Mouse (Mus musculus) G1E (cell line): ENCODE data around the gene Rps5. TPM values are rescaled to one million over a fixed set of nuclear protein-coding genes. Genes with fewer than 3 reads are reported as not detected.
"Not testable (repeated sequence)": the region's sequence is repeated elsewhere in the genome, so short reads cannot be mapped to it uniquely, and the experiment has no call there.

ENCODE experiments used
- ATAC-seq: 2 replicates; pipeline ENCODE4 v1.8.0; 2016; ENCODE audit warnings: mild to moderate bottlenecking; ENCODE audit not compliant: insufficient number of reproducible peaks, poor library complexity, low FRiP score, severe bottlenecking; ENCODE audit errors: extremely low read depth
- DNase-seq: peaks from one replicate; pipeline ENCODE4 v3.0.0; 2012; ENCODE audit warnings: low spot score
- H3K27me3 ChIP-seq: 2 replicates; pipeline ENCODE4 v1.6.1; 2012; ENCODE audit warnings: mild to moderate bottlenecking, low read length, inconsistent platforms; ENCODE audit not compliant: insufficient read depth
- H3K36me3 ChIP-seq: replicated peaks from 2 replicates; pipeline ENCODE3; 2012; ENCODE audit warnings: mild to moderate bottlenecking, inconsistent platforms
- H3K4me1 ChIP-seq: 2 replicates; pipeline ENCODE4 v1.6.1; 2012; ENCODE audit warnings: low read depth, low read length, inconsistent platforms, mixed read lengths; ENCODE audit not compliant: insufficient read depth
- H3K4me3 ChIP-seq: 2 replicates; pipeline ENCODE4 v1.5.1; 2012; ENCODE audit warnings: low read depth, mild to moderate bottlenecking, inconsistent platforms, low read length, moderate library complexity, mixed read lengths
- H3K9me3 ChIP-seq: replicated peaks from 2 replicates; pipeline ENCODE4 v1.6.1; 2012; ENCODE audit warnings: inconsistent platforms
- CTCF ChIP-seq: IDR thresholded peaks from 2 replicates; pipeline ENCODE4 v1.5.1; 2012; ENCODE audit warnings: low read depth, low read length, inconsistent platforms, mixed read lengths
- GATA1 ChIP-seq: IDR thresholded peaks from 2 replicates; pipeline ENCODE4 v1.6.1; 2012; ENCODE audit warnings: borderline replicate concordance, low read length, inconsistent platforms, mixed read lengths
- GATA2 ChIP-seq: IDR thresholded peaks from 2 replicates; pipeline ENCODE4 v1.6.1; 2012; ENCODE audit warnings: low read depth, low read length, inconsistent platforms, borderline replicate concordance
- POLR2AphosphoS5 ChIP-seq: IDR thresholded peaks from 2 replicates; pipeline ENCODE4 v1.6.1; 2012; ENCODE audit warnings: low read depth, low read length, inconsistent platforms; ENCODE audit not compliant: insufficient replicate concordance
- TAL1 ChIP-seq: conservative IDR thresholded peaks from 2 replicates; pipeline ENCODE4 v1.6.1; 2012; ENCODE audit warnings: low read depth, low read length, inconsistent platforms, mixed read lengths
- polyA plus RNA-seq: library from polyadenylated mRNA; stranded (reverse); fragments of >175 nt; gene quantifications from 2 replicates; pipeline ENCODE4 v1.2.3, GENCODE M21; 2012
- total RNA-seq, 2 experiments: library from RNA; stranded (forward) in 1 of 2; stranded (reverse) in 1 of 2; fragments of 200-1000 nt in 1 of 2; fragments of >200 nt in 1 of 2; fragmentation: Nextera tagmentation in 1 of 2; gene quantifications; 2 replicates each; pipeline ENCODE4 v1.2.3; 2014 to 2017

Rps5 gene
- total RNA-seq (2014; fragmentation: Nextera tagmentation) (1,720 and 1,839 TPM in 2 replicates), total RNA-seq (2017) (880 and 1,074 TPM in 2 replicates), polyA plus RNA-seq (1,806 and 2,694 TPM in 2 replicates)

DNA sequence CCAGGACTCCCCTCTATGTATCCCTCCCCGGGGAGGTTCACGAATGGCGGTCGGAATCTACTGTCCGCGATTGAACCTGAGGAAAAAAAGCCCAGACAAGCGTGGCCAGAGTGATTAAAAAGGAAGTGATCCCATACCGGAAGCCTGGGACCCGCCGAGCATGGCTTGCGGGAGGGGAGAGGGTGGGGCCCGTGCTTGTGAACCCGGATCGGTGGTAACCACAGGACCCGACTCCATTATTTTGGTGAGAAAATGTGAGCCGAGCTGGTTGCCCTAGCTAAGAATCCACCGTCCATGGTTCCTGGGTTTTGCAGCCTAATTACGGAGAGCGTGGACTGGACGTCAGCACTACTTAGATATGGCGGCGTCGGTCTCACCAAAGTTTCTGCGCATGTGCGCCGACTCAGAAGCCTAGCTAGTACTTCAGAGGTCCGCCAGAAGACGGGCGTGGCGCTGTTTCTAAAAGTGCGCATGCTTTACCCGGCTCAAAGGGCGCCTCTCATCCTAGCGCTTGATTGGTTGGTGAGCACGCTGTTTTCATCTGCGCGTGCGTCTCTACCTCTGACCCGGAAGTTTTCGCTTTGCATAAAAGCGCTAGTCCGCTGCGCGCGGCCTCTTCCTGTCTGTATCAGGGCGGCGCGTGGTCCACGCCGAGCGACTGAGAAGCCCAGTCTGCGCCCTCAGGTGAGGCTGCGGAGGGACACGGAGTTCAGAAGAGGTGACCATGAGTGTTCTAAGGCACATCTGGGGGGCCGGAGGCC lies at the start of gene Rps5:
TSS of gene Rps5 (plus strand) at position 586 of the 761 bp plus-strand sequence.
- Histone ChIP-seq H3K4me3 (peak within 1 kb of the TSS; percentile 83), H3K27me3 (no peaks in the 10 kb centered on the region), H3K4me1 (peaks cover 34% of the 10 kb centered on the region), H3K36me3 (peaks cover 43% of the 10 kb centered on the region), H3K9me3 (no peaks in the 10 kb centered on the region)
- peak; percentile 87 for DNase-seq
- TF ChIP-seq GATA2 (no peak), GATA1 (no peak), POLR2AphosphoS5 (peak; percentile 92; the same call in 1 of the 2 replicates), TAL1 (no peak), CTCF (peak; percentile 60)
- ATAC-seq: peak; percentile 88

DNA sequence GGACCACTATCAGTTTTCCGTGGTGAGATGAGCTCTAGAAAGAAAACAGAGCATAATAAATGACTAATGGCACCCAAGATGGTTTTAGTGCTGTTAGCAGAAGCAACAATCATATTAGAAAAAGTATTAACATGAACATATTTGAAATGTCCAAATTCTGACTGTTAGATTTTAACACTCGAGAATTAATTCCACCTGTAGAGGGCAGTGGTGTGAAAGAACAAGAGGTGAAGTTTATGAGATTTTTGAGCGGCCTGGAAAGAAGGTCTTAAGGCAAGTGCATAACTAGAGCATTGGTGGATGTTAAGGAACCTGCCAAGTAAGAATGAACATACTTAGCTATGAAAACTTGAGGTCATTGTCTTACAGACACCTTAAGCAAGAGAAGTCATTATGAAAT lies 47.8 kb upstream of the Rps5 start:
- no peaks in the 10 kb centered on the region for H3K4me1 ChIP-seq
- no peak for ATAC-seq
- no peak for DNase-seq

DNA sequence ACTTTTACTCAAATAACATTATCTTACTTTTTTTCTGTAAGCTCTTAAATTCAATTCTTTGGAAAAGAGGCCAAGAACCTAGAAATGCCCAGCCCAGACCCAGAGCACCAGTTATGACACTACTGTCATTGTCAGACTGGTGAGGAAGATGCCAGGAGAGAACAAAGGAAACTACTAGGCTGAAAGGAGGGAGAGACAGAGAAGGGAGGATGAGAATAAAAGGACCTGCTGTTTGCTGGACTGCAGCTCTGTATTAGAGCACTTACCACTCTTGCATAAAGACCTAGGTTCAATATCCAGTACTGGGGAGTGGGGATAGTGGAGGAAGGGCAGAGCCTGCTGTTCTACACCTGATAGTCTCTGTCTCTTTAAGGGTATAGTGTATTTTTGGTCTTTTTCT lies 42.1 kb upstream of the Rps5 start:
- H3K36me3 ChIP-seq: peaks cover 11% of the 10 kb centered on the region
- H3K9me3 ChIP-seq: no peaks in the 10 kb centered on the region
- TF ChIP-seq TAL1 (no peak), CTCF (no peak), POLR2AphosphoS5 (no peak), GATA1 (no peak), GATA2 (no peak)
- no peaks in the 10 kb centered on the region for H3K27me3 ChIP-seq
- ATAC-seq (no peak), DNase-seq (no peak)
- peaks cover 16% of the 10 kb centered on the region for H3K4me1 ChIP-seq
- H3K4me3 ChIP-seq: no peak overlapping the region

More for the DNA sequence above, 47.8 kb upstream of the Rps5 start:
- Histone ChIP-seq H3K27me3 (peaks cover 3% of the 10 kb centered on the region; the same call in 1 of the 2 replicates), H3K36me3 (no peaks in the 10 kb centered on the region), H3K9me3 (peaks cover under 1% of the 10 kb centered on the region), H3K4me3 (no peak overlapping the region)
- TF ChIP-seq GATA2 (no peak), TAL1 (no peak), GATA1 (no peak), CTCF (no peak), POLR2AphosphoS5 (no peak)

DNA sequence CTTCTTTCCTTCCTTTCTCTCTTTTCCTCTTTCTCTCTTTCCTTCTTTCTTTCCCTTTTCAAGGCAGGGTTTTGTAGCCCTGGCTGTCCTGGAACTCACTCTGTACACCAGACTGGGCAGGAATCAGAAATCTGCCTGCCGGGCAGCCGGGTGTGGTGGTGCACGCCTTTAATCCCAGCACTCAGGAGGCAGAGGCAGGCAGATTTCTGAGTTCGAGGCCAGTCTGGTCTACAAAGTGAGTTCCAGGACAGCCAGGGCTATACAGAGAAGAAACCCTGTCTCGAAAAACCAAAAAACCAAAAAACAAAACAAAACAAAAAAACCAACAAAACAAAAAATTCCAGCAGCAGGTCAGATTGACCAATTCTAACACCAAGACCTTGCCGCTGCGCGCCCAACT lies 41.6 kb upstream of the Rps5 start:
- Histone ChIP-seq H3K4me1 (peaks cover 16% of the 10 kb centered on the region), H3K4me3 (peak overlapping the region; percentile 75), H3K36me3 (peaks cover 15% of the 10 kb centered on the region)
- H3K27me3 ChIP-seq, DNase-seq, H3K9me3 ChIP-seq, ATAC-seq: not testable (repeated sequence)

DNA sequence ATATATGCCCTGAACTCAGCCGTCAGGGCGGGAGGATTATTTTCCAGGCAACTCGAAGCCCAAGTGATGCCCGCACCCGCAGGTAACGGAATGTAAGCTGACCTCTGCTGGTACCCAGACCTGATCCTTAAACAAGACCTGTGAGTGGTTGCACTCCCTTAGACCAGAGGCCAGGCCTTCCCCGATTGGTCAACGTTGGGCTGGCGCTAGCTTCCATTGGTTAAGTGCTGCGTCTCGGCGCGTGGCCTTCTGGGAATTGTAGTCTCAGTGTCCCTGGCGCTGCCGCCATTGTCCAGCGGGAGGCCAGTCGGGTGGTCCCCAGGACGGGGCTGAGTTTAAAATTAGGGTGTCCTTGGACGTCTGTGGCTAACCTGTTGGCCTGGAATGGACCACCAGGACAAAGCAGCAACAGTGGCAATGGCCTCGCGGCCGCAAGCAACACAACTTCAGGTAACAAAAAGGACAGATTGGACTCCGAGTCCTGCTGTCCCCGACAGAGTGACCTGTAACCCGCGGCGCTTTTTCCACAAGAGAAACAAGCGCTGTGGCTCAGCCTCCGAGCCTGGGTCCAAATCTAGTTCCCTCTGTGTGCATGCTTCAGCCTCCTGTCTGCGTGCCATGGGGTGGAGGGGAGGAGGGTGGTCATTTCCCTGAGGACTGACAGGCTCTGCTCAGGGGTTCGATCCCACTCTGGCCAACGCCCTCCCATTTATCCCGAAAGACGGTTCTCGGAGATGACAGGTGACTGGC lies 41.0 kb upstream of the Rps5 start, which contains the start of gene Zfp128:
TSS of gene Zfp128 (plus strand) at position 267 of the 750 bp plus-strand sequence.
- ATAC-seq (peak; percentile 100), DNase-seq (peak; percentile 98)
- TF ChIP-seq TAL1 (no peak), GATA1 (no peak), GATA2 (no peak), CTCF (no peak)

DNA sequence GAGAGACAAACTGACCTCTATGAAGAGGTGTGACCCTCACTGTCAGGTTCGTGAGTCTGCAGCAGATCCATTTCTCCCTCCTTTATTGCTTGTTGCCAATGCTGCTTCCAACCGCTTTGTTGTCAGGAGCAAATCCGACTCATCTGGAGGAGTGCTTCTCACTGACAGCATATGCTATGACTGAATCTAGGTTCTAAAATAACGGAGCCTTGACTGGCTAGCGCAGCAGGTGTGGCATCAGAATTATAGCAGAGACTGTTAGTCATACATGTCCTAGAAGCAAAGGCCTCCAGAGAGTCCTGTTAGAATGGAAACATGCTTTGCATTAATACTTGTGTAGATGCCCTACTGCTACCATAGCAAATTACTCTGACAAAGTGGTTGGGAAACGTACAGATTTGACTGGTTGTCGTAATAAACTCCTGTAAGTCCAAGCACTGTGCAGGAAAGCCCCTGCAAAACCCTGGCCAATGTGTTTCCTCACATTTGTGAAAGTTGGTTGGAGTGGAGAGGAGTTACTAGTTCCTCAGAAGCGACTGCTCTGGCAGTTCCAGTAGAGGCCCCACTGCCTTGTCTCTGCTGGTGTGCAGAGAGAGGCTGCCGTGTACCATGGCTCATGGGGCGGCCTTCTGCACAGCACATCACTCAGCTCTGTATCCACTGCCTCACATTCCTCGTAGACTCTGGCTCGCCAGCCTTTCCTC lies 35.4 kb upstream of the Rps5 start:
- H3K4me3 ChIP-seq: no peak overlapping the region
- DNase-seq (no peak), ATAC-seq (no peak)
- peaks cover 51% of the 10 kb centered on the region for H3K36me3 ChIP-seq
- TF ChIP-seq POLR2AphosphoS5 (no peak), GATA2 (no peak), CTCF (no peak), GATA1 (no peak), TAL1 (no peak)
- H3K27me3 ChIP-seq: no peaks in the 10 kb centered on the region
- H3K9me3 ChIP-seq: no peaks in the 10 kb centered on the region
- peaks cover 5% of the 10 kb centered on the region for H3K4me1 ChIP-seq

More for the DNA sequence above, 41.0 kb upstream of the Rps5 start, which contains the start of gene Zfp128:
- Histone ChIP-seq H3K27me3 (no peaks in the 10 kb centered on the region), H3K4me1 (peaks cover 16% of the 10 kb centered on the region), H3K9me3 (no peaks in the 10 kb centered on the region), H3K4me3 (peak within 1 kb of the TSS; percentile 75), H3K36me3 (peaks cover 21% of the 10 kb centered on the region)
